Mouse (Mus musculus) embryo, embryonic 11 days (tissue): ENCODE results near the gene Sostdc1.

ENCODE experiments used
- DNase-seq: peaks from one replicate; pipeline ENCODE4 v3.0.0-alpha.2; 2015

Gene Sostdc1

DNA sequence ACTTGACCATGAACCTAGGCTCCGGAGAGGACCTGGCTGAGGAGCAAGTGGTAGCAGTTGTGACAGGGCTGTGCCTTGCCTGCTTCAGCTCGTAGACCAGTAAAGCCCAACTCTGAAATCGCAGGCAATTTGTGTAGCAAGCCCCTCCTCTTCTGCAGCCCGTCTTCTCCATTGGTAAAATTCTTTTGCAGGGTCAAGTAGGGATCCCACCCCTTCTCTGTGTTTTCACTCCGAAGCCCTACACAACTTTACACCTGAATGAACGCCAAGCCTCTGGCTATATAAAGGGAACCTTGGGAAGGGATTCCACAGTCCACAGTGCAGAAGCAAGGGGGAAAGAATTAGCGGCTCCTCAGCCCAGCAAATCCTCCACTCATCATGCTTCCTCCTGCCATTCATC is at the start of gene Sostdc1:
Gene Sostdc1 (plus strand): TSS at position 224 of the 400 bp plus-strand sequence.
- peak; percentile 57 for DNase-seq

DNA sequence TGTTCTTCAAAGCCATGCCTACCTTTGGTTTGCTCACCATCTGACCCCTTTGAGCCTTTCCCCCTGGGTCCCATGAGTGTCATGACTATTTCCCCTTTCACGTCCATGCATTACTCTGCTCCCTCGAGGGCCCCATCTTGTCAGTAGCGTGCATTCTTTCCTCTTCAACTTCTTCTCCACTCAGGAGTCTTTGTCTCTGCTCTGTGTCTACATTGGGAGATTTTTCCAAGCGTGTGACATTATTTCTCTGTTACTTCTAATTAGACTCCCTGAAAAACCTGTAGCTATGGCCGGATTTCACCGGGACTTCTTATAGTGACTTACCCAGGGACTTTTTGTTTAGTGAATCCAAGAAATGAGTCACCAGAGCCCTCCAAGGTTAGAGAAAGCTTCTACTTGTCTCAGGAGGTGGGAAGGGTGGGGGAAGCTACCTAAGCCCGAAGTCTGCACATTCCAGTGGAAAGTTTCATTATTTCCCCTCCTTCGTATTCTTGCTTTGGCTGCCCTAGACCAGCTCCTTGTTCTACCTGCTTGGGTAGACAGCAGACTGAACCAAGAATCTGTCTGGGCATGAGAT is 46.2 kb upstream of the Sostdc1 start:
- no peak for DNase-seq

DNA sequence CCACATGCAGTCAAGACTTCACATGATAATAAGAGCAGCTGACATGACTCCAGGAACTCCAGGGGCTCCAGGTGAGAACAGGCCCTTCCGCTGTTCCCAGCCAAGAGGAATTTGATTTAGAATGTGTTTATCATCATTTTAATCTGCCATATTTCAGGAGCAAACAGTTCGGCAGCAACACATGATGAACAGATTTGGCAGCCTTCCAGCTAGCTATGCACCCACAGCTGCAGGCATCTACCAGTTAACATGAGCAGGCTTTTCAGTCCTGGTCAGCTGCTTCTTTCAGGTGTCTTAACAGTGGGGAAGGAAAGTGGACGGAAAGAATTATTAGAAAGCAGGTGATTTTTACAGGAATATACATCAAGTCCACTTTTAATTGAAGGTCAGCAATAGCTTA is 39.1 kb upstream of the Sostdc1 start:
- no peak for DNase-seq

- no peak for DNase-seq
Observed at GRCm38 (mm10) chr12:36289634-36290033, 24.3 kb upstream of the Sostdc1 start.

- no peak for DNase-seq
Observed at GRCm38 (mm10) chr12:36290465-36290864, 23.5 kb upstream of the Sostdc1 start.

- DNase-seq = no peak
Observed at GRCm38 (mm10) chr12:36291346-36291745, 22.6 kb upstream of the Sostdc1 start.

GRCm38 (mm10) chr12:36302326-36302725 is 11.6 kb upstream of the Sostdc1 start:
- DNase-seq = no peak

DNA sequence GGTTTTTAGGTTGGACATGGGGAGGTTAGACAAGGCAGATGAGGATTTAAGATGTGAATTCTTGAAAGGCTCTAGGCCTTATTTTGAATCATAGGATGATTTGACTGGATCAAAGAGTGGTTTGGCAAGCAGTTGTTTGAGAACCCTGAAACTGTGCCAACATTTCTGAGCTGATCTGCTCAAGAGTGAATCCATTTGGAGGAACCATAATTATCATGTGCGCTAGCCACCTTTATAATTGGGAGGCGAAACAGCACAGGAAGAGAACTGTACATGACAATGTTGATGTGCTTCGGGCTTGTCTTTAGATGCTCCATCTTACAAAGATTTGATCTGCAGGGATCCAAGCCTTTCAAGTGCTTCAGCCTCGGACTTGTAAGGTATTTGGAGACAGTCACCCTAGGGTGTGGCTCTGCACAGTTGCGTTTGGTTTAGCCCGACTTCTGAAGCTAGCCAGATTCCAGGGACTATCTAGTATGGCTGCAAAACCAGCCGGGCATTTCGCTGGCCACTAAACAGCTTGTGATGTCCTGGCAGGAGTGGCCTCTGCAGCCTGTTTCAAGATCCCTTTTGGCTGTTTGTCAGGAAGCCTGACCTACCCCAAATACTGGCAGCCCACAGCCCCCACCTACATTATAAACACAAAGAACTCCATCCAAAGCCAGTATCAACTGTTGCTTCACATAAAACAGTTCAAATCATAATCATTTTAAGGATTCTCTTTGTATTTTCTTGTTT is 10.9 kb upstream of the Sostdc1 start:
- no peak for DNase-seq

GRCm38 (mm10) chr12:36308737-36309420 is 5.1 kb upstream of the Sostdc1 start:
- no peak for DNase-seq

DNA sequence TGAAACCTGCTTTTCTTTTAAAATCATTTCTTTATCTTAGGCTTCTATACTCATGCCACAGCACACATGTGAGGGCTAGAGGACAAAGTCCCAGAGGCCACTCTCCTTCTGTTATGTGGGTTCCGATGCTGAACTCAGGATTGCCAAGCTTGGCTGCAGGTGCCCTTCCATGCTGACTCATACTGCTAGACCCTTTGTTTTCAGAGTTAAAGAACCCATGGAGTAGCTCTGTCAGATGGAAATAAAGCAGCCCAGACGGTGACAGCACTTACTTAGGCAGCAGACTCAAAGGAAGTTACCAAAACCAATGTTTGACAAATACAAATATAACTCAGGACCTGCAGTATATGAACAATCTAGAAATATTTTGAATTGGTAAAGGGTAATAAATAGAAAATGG is 924 bp upstream of the Sostdc1 start:
- no peak for DNase-seq

DNA sequence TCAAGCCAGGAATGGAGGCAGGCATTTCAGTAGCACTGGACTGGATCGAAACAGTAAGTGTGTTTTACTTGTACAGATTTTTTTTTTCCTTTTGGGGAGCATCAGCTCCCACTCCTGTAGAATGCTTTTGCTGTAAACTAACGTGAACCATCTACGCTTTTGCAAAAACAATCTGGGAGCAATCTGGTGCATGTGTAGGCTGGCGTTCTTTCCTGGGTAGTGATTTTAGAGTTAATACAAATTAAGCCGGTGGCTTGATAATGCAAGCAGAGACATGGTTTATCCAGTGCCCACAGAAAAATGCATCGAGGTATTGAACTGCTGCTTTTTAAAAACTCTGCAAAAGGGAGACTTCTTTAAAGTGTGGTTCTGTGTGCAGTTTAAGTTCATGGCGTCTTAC is 507 bp downstream of the Sostdc1 start:
- DNase-seq = no peak

DNA sequence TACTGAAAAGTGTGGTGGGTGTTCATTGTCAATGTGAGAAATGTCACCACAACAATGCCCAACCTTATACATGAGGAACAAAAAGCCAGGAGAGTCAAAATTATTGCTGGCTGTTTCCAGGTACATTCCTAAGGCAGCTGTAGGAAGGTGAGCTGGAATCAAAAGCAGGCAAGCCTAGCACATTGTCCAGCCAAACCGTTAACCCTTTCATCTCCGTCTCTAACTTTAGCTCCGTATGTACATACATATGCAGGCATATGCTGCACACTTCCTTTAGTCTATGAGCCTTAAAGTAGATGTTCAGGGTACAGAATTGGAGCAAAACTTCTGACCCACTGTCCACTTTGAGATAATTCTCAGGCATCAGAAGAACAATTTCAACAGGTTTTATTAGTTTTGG is 1.6 kb downstream of the Sostdc1 start:
- DNase-seq = peak; percentile 45

- no peak for DNase-seq
Observed at GRCm38 (mm10) chr12:36316056-36316455, 2.1 kb downstream of the Sostdc1 start.

DNA sequence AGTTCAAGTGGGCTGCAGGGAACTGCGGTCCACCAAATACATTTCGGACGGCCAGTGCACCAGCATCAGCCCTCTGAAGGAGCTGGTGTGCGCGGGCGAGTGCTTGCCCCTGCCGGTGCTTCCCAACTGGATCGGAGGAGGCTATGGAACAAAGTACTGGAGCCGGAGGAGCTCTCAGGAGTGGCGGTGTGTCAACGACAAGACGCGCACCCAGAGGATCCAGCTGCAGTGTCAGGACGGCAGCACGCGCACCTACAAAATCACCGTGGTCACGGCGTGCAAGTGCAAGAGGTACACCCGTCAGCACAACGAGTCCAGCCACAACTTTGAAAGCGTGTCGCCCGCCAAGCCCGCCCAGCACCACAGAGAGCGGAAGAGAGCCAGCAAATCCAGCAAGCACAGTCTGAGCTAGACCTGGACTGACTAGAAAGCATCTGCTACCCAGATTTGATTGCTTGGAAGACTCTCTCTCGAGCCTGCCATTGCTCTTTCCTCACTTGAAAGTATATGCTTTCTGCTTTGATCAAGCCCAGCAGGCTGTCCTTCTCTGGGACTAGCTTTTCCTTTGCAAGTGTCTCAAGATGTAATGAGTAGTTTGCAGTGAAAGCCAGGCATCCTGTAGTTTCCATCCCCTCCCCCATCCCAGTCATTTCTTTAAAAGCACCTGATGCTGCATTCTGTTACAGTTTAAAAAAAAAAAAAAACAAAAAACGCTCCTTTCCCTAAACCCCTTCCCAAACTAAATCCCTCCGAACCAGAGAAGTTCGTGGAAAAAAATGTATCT is 3.3 kb downstream of the Sostdc1 start:
- DNase-seq = peak; percentile 81

GRCm38 (mm10) chr12:36317820-36318135 is 3.8 kb downstream of the Sostdc1 start:
- DNase-seq = no peak

- DNase-seq = no peak
Observed at GRCm38 (mm10) chr12:36326101-36326521, 12.2 kb downstream of the Sostdc1 start.

GRCm38 (mm10) chr12:36332676-36333075 is 18.7 kb downstream of the Sostdc1 start:
- no peak for DNase-seq

DNA sequence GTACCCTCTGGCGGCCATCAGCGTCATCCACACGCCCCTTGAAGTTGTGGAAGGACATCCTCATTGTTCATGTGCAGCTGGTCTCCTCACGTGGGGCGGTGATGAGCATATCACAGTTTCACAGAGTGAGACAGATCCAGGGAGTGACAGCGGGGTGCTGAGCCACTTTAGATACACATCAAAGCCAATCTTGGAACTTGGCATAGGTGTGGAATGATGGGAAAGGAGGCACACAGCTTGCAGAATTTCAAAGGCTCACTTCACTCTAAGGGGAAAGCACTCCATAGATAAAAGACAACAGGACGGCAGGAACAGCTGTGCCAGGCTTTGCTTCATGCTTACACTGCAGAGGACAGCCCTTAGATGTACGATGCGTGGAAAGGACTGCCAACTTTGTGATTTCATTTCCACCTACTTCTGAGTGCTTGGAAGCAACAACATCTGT is 19.9 kb downstream of the Sostdc1 start:
- DNase-seq = no peak

- peak; percentile 5 for DNase-seq
Observed at GRCm38 (mm10) chr12:36344131-36344530, 30.2 kb downstream of the Sostdc1 start.

- DNase-seq = no peak
Observed at GRCm38 (mm10) chr12:36360064-36360463, 46.1 kb downstream of the Sostdc1 start.

GRCm38 (mm10) chr12:36360693-36361092 is 46.8 kb downstream of the Sostdc1 start:
- DNase-seq = no peak

- no peak for DNase-seq
Observed at GRCm38 (mm10) chr12:36364013-36364412, 50.1 kb downstream of the Sostdc1 start.
